Mouse (Mus musculus) ES-E14 (cell line): ENCODE results near the gene Sst.

Experiments
- CHD2 ChIP-seq: IDR thresholded peaks from 2 replicates; pipeline ENCODE4 v1.6.1; 2014; ENCODE audit warnings: mild to moderate bottlenecking, low read depth, low read length, inconsistent platforms
- HCFC1 ChIP-seq: IDR thresholded peaks from 2 replicates; pipeline ENCODE4 v1.6.1; 2012; ENCODE audit warnings: low read length, inconsistent platforms, borderline replicate concordance; ENCODE audit not compliant: insufficient read depth
- MAFK ChIP-seq: IDR thresholded peaks from 2 replicates; pipeline ENCODE4 v1.6.1; 2014; ENCODE audit warnings: mild to moderate bottlenecking, low read depth, low read length, inconsistent platforms; ENCODE audit not compliant: insufficient read depth
- ZC3H11A ChIP-seq: IDR thresholded peaks from 2 replicates; pipeline ENCODE4 v1.6.1; 2012; ENCODE audit warnings: low read depth, mild to moderate bottlenecking, inconsistent platforms, low read length, borderline replicate concordance
- ZNF384 ChIP-seq: IDR thresholded peaks from 2 replicates; pipeline ENCODE4 v1.6.1; 2012; ENCODE audit warnings: low read depth, low read length, inconsistent platforms

DNA sequence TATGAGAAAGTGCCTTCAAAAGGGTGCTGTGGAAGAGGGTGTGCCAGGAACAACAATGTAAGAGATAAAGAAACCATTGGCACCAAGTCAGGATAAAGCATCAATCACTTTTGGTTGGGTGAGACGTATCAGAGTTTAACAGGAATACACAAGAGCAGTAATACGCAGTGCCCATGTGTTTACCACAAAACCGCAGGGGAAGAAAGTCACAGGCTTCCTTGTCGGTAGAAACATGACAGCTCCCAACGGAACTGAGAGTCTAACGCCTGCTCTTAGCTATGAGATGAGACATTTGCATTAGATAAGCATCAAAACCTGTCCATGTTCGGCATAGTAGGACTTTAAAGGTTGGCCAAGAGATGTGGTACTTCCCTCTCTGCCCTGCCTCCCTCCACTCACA, 46.1 kb downstream of the Sst start:
- TF ChIP-seq ZC3H11A (no peak), HCFC1 (no peak), MAFK (no peak), CHD2 (no peak), ZNF384 (no peak)
